Mouse (Mus musculus): Measurements from ENCODE around the gene Uba3.

Uba3 gene

DNA sequence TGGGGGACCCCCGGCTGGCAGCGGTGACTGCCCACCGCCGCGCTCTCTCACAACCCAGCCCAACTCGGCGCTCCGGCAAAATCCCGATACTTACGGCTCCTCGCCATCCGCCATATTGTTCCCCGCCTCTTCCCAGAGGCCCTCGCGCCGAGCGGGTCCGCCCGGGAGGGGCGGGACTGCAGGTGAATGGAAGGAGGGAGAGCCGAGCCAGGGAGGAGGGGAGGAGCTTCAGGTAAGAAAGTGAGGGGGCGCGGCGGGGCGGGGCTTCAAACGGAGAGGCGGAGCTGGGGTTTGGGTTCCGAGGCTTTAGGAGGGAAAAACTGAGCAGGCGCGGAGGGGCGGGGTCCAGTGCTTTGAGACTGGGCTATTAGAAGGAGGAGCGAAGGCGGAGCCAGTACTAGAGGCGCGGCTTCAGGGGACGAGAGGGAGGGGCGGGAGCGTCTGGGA, at the start of gene Uba3:
Gene Uba3 (minus strand): TSS at position 209 of the 447 bp plus-strand sequence.
- DNase-seq, result peak; percentile 100

DNA sequence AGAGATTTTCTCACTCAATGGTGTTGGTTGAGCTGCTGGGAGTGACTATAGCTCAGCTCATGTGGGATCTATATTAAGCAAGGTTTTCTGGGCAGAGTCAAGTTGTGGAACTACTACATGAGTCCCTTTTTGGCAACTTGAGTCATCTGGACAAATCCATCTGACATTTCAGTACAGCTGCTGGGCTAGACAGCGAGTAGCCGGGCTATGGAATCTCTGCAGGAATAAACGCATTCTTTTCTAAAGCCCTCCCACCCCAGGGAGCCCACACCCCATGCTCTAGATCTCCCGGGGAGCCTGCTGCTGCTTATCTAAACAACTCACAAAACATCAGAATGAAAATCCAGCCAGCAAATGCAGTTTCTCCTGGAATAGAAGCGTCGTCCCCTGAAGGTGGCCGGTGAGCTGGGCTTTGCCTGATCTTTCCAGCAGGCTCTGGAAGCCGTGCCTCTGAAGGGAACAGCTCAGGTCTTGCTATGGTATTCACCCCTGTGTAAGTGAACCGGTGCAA, 47.3 kb upstream of the Uba3 start, which contains the start of gene Lmod3:
Gene Lmod3 (minus strand): TSS at position 49 of the 511 bp plus-strand sequence.
- DNase-seq, result no peak

DNA sequence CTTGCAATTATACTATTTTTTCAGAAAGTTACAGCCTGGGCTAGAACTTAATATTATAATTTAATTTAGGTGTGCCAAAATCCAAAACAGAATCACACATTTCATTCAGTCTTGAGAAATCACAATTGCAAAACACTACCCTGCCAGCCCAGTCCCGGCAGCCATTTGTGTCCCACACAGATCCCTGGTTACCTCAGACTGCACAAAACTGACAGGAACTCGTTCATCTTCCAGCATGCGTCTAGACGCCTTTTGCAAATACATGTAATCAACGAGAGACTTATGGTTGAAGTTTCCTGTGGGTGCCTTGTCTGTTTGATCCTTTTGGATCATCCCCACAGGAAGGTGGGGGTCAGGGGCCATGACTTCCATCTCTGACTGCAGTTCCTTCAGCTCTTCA, 46.6 kb upstream of the Uba3 start:
- no peak for DNase-seq

DNA sequence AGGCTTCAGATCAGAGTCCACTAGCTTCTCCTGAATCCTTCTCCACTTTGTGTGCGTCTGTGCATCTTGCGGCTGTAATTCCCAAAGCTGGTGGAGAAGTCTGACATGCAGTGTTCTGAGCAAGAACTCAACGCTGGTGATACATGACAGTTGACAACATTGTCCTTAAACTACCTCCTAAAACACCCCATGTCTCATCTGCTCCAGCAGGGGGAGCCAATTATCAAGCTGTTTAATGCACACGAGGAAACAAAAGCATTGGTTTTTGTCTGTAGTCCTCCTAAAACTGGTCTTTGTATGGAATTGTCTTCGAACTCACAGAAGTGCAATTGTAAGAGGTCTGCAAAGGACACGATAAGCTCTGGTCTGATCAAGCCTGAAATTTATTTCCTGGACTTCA, 45.5 kb upstream of the Uba3 start:
- peak; percentile 34 for DNase-seq

DNA sequence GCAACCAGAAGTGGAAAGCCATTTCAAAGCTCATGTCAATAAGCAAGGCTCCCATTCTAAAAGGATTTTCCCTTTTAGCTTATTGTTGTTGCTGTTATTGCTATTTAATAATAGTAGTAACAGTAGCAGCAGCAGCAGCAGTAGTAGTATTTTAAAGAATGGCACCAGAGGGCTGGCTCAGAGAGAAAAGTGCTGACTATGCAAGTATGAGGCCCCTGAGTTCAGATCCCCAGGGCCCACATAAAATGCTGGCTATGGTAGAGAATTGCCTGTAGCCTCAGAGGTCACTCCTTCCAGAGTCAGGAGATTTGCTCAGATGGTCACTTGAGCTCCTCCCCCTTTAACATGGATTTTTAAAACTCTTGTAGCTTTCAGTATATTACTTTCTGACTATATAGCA, 39.8 kb upstream of the Uba3 start:
- no peak for DNase-seq

DNA sequence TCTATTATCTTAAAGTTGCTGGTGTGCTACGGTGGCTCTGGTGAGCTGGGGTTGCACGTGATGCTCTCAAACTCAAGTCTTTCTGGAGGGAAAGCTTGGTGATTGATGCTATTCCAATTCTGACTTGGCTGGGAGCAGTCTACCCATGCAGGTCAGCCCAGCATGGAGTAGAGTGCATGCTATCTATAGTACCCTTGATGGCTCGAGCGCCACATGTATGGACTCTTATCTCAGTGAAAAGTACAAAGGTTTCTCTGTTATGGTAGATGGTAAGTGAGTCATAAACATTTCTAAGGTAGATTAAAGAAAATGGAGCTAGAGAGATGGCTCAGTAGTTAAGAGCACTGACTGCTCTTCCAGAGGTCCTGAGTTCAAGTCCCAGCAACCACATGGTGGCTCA, 37.1 kb upstream of the Uba3 start:
- no peak for DNase-seq

DNA sequence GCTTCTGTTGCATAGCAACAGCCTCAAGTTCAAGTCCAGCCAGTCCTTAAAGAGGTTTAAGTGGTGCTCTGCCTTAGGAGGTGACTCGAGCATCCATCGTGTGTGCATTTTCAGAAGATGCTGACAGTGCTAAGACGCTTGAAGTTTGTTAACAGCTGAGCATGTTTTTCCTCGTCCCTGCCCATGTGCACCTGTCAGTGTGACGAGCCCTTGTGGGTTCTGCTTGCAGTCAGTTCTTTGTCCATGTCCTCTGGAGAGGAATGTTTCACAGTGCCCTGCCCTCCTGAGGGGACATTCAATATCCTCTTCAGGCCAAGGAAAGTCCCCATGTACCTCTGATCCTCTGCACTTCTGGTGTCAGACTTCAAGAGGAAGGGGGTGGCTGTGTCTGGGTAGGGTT, 34.6 kb upstream of the Uba3 start:
- DNase-seq, result no peak

DNA sequence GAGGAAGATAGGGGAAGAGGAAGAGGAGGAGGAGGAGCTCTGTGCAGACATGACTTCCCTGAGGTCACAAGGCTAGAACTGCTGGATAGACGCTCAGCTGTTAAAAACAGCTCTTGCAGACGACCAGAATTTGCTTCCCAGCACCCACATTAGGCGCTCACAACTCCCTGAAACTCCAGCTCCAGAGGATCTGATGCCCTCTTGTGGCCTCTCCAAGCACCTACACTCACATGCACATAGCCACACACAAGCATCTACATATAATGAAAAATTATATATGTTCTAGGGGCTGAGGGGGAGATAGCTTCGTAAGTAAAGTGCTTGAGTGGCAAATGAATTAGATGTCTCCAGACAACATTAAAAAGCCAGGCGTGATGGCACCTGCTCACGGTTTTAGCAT, 33.9 kb upstream of the Uba3 start:
- DNase-seq, result no peak

DNA sequence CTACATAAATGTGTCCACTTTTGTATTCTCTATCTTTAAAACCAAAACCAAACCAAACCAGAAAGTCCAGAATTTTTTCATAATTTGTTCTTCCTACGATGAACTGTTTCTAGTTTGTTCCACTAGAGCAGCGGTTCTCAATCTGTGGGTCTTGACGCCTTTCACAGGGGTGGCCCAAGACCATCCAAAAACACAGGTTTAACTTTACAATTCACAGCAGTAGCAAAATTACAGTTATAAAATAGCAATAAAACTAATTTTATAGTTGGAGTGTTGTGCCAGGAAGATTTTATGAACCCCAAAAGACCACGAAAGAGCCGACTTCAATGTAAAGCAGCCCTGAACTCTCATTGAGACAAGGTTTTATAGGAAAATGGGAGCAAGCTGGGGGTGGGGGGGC, 30.6 kb upstream of the Uba3 start:
- DNase-seq, result no peak

DNA sequence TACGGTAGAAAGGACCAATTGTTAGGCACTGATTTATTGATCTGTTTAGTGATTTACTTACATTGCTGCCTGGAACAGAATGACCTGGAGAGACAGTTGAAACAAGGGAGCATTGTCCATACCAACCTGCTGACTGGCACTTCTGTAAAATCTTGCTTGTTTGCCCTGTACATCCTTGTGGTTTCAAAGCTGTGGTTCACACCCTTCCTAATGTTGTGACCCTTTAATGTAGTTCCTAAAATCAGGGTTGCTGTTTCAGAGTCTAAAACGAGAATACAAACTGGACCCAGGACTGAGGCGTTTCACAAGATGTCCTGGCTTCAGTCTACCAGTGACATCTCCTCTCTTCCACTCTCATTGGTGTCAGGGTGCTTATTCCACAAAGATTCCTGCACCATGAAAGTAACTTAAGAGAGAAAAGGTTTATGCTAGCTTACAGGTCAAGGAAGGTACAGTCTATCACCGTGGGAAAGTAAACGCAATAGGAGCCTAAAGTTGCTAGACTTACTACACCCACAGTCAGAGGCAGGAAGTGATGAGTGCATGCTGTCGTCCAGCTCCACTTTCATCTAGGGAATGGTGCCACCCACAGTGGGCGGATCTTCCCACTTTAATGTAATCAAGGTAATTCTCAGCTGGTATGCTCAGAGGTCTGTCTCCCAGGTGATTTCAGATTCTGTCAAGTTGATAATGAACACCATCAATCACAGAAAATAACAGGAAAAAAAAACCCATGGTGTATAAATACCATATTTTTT, 29.6 kb upstream of the Uba3 start:
- no peak for DNase-seq

DNA sequence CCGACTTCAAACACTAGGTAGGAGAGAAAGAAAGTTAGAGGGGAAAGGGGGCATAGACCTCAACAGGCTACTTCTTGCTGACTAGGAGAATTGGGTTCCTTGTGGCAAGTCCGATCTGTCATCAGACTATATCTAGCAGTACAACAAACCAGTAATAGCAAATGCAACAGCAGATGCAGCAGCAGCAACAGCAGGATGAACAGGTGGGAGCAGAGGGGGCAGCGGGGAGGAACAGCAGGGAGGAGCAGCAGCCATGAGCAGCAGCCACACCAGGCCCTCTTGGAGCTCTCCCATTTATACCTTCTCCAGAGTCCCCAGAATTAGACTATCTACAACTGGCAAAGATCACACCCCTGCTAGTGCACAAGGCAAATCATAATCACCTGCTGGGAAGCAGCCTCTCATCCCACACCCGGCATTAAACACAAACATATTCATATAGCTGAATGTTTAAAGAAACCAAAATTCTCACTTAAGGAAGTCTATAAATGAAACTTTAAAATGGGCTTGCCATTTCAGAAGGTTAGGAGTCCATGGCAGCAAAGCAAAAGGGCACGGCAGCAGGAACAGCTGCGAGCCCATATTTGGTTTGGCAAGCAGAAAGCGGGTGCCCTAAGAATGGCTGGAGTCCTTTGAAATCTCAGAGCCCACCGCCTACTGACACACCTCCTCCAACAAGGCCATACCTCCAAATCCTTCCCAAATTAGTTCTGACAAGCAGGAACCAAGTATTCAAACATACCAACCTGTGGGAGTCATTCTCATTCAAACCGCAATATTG, 21.8 kb upstream of the Uba3 start:
- no peak for DNase-seq

DNA sequence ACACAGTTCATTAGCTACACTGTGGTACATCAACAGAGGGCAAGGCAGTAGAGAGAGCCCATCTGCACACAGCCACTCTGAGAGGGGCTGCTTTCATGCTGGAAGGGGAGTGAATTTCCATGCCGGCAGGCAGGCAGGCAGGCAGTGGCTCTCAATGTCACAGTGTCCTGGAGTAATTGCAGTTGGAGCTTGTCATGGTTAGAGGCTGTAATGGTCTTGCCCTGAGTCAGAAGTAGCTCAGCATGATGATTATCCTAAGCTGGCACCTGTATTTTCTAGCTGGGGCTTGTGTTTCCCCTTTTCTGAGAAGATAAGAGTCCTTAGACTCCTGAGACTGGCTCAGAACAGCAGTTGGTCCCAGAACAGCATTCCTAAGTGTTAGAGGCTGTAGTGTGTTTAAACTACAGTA, 20.6 kb upstream of the Uba3 start:
- DNase-seq, result no peak

DNA sequence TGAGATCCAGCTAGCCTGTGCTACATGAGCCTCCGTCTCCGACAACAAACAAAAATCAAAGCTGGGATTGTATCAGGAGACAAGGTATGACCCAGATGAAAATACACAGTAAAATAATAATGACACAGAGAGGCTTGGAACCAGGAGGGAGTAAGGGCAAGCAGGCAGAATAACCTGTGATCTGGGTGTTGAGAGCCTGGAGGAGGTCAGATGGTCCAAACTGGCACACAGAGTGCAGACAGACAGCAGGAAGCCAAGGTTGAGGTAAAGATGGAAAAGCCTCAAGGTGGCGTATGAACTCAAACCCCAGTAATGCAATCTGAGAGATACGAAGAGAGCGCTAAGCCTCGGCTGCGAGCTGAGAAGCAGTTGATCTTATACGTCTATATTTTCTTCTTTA, 19.1 kb upstream of the Uba3 start:
- no peak for DNase-seq

DNA sequence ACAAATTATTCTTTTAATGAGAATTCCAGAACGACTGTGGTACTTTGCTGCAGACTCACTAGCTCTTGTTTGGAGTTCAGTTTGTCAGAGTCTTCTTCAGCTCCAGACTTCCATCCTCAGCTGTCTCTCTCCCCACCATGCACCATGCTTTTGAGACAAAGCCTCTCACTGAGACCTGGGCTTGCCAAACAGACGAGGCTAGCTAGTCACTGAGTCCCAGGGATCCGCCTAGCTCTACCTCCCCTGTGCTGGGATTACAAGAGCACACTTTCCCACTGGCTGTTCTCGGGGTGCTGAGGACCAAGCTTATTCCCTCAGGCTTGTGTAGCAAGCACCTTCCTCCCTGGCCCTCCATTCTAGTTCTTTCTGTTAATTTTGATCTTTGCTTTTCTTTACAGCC, 18.1 kb upstream of the Uba3 start:
- no peak for DNase-seq

DNA sequence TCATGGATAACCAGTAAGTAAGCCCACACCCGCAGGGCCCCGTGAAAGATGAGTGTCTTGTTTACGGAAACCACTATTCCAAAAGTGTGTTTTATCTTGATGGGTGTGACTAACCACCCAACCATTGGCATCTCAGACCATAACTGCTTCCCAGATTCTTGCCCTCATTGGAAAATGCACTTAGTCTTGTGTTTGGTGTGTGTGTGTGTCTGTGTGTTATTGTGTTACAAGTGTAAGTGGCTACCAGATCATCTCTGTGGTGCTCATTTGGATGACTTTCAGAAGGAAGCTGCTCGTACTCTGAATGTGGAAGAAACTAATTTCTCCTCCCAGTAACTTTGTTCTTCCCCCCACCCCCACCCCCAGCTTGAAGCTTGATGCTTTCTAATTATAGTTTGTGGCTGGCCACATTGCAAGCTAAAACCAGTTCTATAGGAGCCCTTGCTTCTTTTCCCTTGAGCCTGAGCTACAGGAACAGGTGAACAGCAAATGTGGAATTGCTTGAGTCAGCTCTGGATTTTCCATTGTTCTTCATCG, 17.6 kb upstream of the Uba3 start:
- no peak for DNase-seq

DNA sequence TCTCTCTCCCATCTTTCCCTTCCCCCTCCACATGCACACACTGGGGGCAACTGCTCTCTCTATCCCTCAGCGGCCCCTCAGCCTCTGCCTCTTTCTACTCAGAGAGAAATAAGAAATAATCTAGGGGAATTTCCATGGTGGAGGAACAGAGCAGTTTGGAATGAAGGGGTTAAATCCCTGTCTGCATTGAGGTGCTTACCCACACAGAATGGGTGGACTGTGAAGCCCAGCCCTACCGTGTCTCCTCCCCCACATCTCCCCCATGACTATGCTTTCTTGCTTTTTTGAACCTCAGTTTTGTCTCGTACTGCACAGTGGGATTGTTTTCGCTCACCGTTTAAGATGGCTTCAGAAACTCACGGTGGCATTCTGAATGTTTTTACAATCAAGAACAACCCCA, 16.9 kb upstream of the Uba3 start:
- no peak for DNase-seq

DNA sequence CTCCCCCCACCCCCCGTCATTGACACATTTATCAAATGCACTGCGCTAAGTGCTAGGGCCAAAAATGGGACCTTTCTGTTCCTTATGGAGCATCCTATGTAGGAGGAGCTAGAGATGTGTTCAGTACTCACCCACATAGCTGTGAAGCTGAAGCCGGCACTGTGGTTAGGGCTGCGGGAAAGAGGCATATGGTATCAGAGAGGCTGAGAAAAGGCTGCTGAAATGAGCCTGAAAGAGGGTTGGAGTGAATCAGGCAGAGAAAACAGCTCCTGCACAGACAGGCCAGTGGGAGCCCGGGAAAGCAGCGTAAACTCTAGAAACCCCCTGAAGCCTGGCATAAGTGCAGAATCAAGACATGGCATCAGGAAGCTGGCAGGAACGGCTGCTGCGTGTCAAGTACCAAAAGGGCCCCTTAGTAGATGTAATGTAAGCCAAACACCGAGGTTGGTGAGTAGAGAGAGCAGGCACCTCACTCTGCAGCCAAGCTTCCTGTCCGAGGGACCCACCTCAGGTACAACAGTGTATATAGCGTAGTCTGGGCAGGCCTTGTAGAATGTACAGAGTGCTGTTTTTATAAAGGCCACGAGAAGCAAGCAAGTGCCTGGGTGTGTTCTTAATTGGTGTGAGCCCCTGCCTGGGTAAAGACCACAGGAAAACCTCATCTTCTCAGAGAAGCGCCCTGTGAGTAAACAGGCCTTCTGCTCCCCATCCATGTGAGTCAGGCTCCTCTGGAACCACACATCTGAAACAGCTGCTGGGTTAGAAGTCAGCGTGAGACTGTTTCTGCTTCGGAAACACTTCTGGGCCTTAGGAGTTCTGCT, 16.0 kb upstream of the Uba3 start:
- no peak for DNase-seq

DNA sequence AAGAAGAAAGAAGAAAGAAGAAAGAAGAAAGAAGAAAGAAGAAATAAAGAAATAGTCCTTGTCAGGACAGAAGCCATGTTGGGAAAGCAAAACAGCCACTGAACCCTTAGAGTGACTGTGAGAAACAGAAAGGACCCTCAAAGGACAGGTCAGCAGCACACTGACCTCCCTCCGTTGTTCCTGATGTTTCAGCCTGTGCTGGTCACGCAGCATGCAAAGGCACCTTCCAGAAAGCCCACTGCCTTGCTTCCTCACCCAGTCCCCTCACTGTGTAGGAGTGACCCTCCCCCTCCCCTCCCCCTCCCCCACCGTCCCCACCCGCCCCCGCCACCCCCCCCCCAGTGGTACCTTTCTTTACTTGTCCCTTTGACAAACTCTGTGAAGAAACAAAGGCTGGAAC, 15.2 kb upstream of the Uba3 start:
- no peak for DNase-seq

DNA sequence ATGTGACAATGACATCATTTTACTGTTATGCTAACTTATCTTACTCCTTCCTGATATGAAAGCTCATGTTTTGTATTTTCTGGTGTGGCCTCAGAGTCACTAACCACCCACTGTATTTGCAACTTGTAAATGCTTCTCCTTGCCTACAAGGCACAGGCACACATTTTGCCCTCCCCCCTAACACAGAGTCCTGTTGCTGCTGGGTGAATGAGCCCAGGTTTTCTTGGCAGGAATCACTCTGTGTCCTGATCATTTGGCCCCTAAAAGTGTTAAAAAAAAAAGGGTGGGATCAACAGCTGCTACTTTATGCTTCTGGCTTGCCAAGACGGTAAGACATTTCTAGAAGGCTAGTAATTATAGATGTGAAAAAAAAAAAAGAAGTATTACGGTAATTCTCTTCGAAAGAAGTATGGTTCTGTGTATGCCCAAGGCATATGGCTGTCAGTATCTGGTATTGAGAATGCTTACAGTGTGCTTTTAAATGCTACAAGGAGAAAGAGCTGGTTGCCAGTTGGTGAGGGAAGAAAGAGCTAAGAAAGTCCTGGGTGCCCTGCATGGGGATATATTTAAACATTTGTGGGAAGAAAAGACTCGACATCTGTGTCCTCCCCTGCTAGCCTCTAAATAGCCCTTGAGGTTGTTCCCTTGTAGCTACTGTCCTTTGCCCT, 10.8 kb upstream of the Uba3 start:
- no peak for DNase-seq

DNA sequence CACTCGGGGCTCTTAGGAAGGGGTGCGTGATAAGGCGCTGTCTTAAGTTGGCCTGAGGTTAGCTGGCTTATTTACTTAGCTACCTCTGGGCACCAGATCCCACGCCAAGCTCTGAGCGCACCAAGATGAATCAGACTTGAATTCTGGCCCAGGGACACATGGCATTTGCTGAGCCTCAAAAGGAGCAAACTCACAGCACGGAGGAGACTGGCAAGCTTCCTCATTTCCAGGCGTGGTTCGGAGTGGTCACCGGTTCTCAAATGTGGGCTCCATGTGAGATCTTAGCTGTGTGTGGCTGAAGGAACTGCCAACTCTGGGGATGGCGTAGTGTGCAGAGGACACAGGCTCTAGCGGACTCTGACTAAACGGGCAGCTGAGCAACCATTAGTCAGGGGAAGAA, 6.5 kb upstream of the Uba3 start:
- DNase-seq, result peak; percentile 66

DNA sequence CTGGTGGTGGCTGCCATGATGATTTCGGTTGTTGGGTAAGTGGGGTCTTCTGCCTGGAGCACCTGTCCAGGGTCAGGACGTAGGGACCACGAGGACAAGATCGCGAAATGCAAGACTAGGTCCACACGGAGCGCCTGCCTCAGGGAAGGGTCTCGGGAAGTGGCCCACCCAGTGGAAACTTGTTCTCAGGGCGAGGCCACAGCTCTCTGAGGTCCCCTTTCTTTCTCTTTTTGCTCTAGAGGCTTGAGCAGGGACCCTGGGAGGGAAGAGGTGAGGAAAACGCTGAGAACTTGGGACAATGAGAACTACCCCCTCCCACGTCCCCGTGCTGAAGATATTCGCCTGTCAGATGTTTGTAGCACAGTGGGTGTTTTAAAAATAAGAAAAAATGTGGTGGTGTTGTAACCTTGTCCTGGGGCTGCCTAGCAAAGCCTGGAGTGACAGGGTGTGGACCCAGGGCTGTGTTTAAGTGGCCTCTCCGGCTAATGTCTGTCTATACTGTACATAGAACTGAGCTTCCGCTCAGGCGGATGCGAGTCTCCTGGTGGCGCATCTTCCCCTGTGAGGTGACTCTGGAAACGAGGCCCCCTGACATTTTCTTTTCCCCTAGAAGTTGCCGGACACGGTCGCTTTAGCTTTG, 5.6 kb upstream of the Uba3 start:
- DNase-seq, result peak; percentile 25
